Mouse (Mus musculus): ENCODE data around the gene Uba52. TPM values are rescaled to one million over a fixed set of nuclear protein-coding genes. Genes with fewer than 3 reads are reported as not detected.

The Uba52 gene
- polyA plus RNA-seq, 1 experiment from 2014 or later = 691 TPM

GRCm38 (mm10) chr8:70549412-70550184 lies 39.0 kb upstream of the Uba52 start:
- no peak for ATAC-seq (replicated peaks; ENCODE audit: extremely low read depth, insufficient read depth, low FRiP score)
- no peak overlapping the region for H3K9ac ChIP-seq (ENCODE audit: low read length)
- no peaks in the 10 kb centered on the region for H3K36me3 ChIP-seq (ENCODE audit: control insufficient read depth, insufficient read depth)
- peaks cover 46% of the 10 kb centered on the region for H3K4me1 ChIP-seq (ENCODE audit: control insufficient read depth, insufficient read depth, low read length)
- no peaks in the 10 kb centered on the region for H3K27me3 ChIP-seq (ENCODE audit: control insufficient read depth, insufficient read depth, low read length)
- no peaks in the 10 kb centered on the region for H3K9me3 ChIP-seq (replicated peaks; ENCODE audit: control insufficient read depth, low read length)
- H3K4me2 ChIP-seq (ENCODE audit: low read depth, low read length) = no peak overlapping the region
- no peak overlapping the region for H3K27ac ChIP-seq (ENCODE audit: low read length)
- WGBS = 88% methylated on average over 10 of the region's 10 CpGs
- no peak overlapping the region for H3K4me3 ChIP-seq (ENCODE audit: low read length)

GRCm38 (mm10) chr8:70547762-70548161 lies 37.2 kb upstream of the Uba52 start:
- Histone ChIP-seq H3K27me3 (ENCODE audit: control insufficient read depth, insufficient read depth, low read length) (no peaks in the 10 kb centered on the region), H3K27ac (ENCODE audit: low read length) (no peak overlapping the region), H3K9ac (ENCODE audit: low read length) (no peak overlapping the region), H3K9me3 (replicated peaks; ENCODE audit: control insufficient read depth, low read length) (no peaks in the 10 kb centered on the region), H3K4me2 (ENCODE audit: low read depth, low read length) (no peak overlapping the region), H3K36me3 (ENCODE audit: control insufficient read depth, insufficient read depth) (no peaks in the 10 kb centered on the region), H3K4me1 (ENCODE audit: control insufficient read depth, insufficient read depth, low read length) (peaks cover 34% of the 10 kb centered on the region), H3K4me3 (ENCODE audit: low read length) (no peak overlapping the region)
- 87% methylated on average over 6 of the region's 6 CpGs for WGBS
- no peak for ATAC-seq (replicated peaks; ENCODE audit: extremely low read depth, insufficient read depth, low FRiP score)

- 84% methylated on average over 4 of the region's 4 CpGs for WGBS
- Histone ChIP-seq H3K4me1 (ENCODE audit: control insufficient read depth, insufficient read depth, low read length) (peaks cover 25% of the 10 kb centered on the region), H3K36me3 (ENCODE audit: control insufficient read depth, insufficient read depth) (no peaks in the 10 kb centered on the region), H3K4me2 (ENCODE audit: low read depth, low read length) (no peak overlapping the region), H3K9ac (ENCODE audit: low read length) (no peak overlapping the region), H3K4me3 (ENCODE audit: low read length) (no peak overlapping the region), H3K27me3 (ENCODE audit: control insufficient read depth, insufficient read depth, low read length) (no peaks in the 10 kb centered on the region), H3K27ac (ENCODE audit: low read length) (no peak overlapping the region), H3K9me3 (replicated peaks; ENCODE audit: control insufficient read depth, low read length) (no peaks in the 10 kb centered on the region)
- no peak for ATAC-seq (replicated peaks; ENCODE audit: extremely low read depth, insufficient read depth, low FRiP score)
Measured at GRCm38 (mm10) chr8:70546412-70546811, 35.8 kb upstream of the Uba52 start.

GRCm38 (mm10) chr8:70544200-70544687 lies 33.6 kb upstream of the Uba52 start:
- no peak for ATAC-seq (replicated peaks; ENCODE audit: extremely low read depth, insufficient read depth, low FRiP score)
- Histone ChIP-seq H3K9me3 (replicated peaks; ENCODE audit: control insufficient read depth, low read length) (no peaks in the 10 kb centered on the region), H3K4me2 (ENCODE audit: low read depth, low read length) (no peak overlapping the region), H3K9ac (ENCODE audit: low read length) (no peak overlapping the region), H3K36me3 (ENCODE audit: control insufficient read depth, insufficient read depth) (no peaks in the 10 kb centered on the region), H3K27ac (ENCODE audit: low read length) (peak overlapping the region; percentile 38; the same call in 1 of the 2 replicates), H3K27me3 (ENCODE audit: control insufficient read depth, insufficient read depth, low read length) (no peaks in the 10 kb centered on the region), H3K4me1 (ENCODE audit: control insufficient read depth, insufficient read depth, low read length) (peaks cover 32% of the 10 kb centered on the region), H3K4me3 (ENCODE audit: low read length) (no peak overlapping the region)
- 56% methylated on average over 6 of the region's 6 CpGs for WGBS

DNA sequence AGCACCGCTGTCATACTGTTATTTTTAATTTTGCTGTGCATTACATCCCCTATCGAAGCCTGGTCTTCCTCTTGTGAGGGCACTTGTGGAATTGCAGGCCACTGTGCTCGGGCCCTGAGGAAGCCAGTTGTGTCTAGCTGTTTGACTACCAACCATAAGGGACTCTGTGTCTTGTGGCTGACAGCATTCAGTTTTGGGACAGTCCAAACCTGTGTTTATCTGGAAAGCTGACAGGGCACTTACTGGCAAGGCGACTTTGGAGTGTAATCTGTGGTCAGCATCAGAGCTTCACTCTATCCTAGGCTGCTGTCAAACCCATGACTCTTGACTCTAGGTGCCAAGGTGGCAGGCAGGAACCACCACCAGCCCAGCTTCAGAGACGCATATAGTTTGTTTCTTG lies 30.5 kb upstream of the Uba52 start:
- no peak overlapping the region; the same call in 1 of the 2 replicates for H3K9ac ChIP-seq (ENCODE audit: low read length)
- no peaks in the 10 kb centered on the region for H3K27me3 ChIP-seq (ENCODE audit: control insufficient read depth, insufficient read depth, low read length)
- H3K27ac ChIP-seq (ENCODE audit: low read length) = no peak overlapping the region; the same call in 1 of the 2 replicates
- WGBS = 59% methylated on average over 5 of the region's 5 CpGs
- ATAC-seq (replicated peaks; ENCODE audit: extremely low read depth, insufficient read depth, low FRiP score) = no peak
- H3K36me3 ChIP-seq (ENCODE audit: control insufficient read depth, insufficient read depth) = peaks cover 7% of the 10 kb centered on the region
- peak overlapping the region; percentile 94; the same call in 1 of the 2 replicates for H3K4me3 ChIP-seq (ENCODE audit: low read length)
- H3K4me2 ChIP-seq (ENCODE audit: low read depth, low read length) = peak overlapping the region; percentile 91
- H3K9me3 ChIP-seq (replicated peaks; ENCODE audit: control insufficient read depth, low read length) = no peaks in the 10 kb centered on the region
- peaks cover 28% of the 10 kb centered on the region for H3K4me1 ChIP-seq (ENCODE audit: control insufficient read depth, insufficient read depth, low read length)

DNA sequence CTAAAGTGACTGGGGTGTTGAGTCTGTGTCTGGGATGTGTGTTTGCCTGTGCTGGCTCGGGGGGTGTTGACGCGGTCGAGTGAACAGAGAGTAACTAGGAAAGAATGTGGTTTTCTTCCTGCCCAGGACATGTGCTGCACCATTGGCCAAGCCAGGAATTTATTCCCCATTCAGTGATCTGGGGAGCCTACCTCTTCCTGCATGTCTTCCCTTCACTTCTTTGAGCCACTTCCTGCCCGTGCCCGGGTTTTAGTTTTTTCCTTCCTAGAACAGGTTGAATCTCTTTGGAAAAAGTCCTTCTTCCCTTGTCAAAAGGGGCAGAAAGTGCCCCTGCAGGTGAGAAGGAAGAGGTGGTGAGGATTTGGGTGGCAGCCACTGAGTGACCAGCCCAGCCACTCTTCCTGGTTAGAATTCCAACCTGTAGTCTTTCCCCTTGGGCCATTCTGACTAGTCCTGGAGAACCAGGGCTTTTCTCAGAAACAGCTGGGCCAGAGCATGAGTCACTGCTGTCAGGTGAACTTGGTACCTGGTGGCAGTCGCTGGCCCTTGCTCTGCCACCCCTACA lies 30.0 kb upstream of the Uba52 start:
- Histone ChIP-seq H3K36me3 (ENCODE audit: control insufficient read depth, insufficient read depth) (peaks cover 10% of the 10 kb centered on the region), H3K27me3 (ENCODE audit: control insufficient read depth, insufficient read depth, low read length) (no peaks in the 10 kb centered on the region), H3K4me1 (ENCODE audit: control insufficient read depth, insufficient read depth, low read length) (peaks cover 28% of the 10 kb centered on the region), H3K9me3 (replicated peaks; ENCODE audit: control insufficient read depth, low read length) (no peaks in the 10 kb centered on the region), H3K27ac (ENCODE audit: low read length) (peak overlapping the region; percentile 92), H3K4me2 (ENCODE audit: low read depth, low read length) (peak overlapping the region; percentile 91), H3K4me3 (ENCODE audit: low read length) (peak overlapping the region; percentile 94), H3K9ac (ENCODE audit: low read length) (peak overlapping the region; percentile 95)
- ATAC-seq (replicated peaks; ENCODE audit: extremely low read depth, insufficient read depth, low FRiP score) = no peak
- 24% methylated on average over 7 of the region's 7 CpGs for WGBS

- no peaks in the 10 kb centered on the region for H3K27me3 ChIP-seq (ENCODE audit: control insufficient read depth, insufficient read depth, low read length)
- H3K4me2 ChIP-seq (ENCODE audit: low read depth, low read length) = peak overlapping the region; percentile 91
- 6% methylated on average over 4 of the region's 4 CpGs for WGBS
- ATAC-seq (replicated peaks; ENCODE audit: extremely low read depth, insufficient read depth, low FRiP score) = no peak
- peak overlapping the region; percentile 94 for H3K4me3 ChIP-seq (ENCODE audit: low read length)
- peak overlapping the region; percentile 92 for H3K27ac ChIP-seq (ENCODE audit: low read length)
- H3K4me1 ChIP-seq (ENCODE audit: control insufficient read depth, insufficient read depth, low read length) = peaks cover 28% of the 10 kb centered on the region
- H3K36me3 ChIP-seq (ENCODE audit: control insufficient read depth, insufficient read depth) = peaks cover 14% of the 10 kb centered on the region
- H3K9me3 ChIP-seq (replicated peaks; ENCODE audit: control insufficient read depth, low read length) = no peaks in the 10 kb centered on the region
- peak overlapping the region; percentile 95 for H3K9ac ChIP-seq (ENCODE audit: low read length)
Measured at GRCm38 (mm10) chr8:70540013-70540506, 29.5 kb upstream of the Uba52 start.

GRCm38 (mm10) chr8:70539077-70539813 lies 28.6 kb upstream of the Uba52 start, which contains the start of gene Ell:
Ell (plus strand) TSS chr8:70539457.
- peak within 1 kb of the TSS; percentile 94 for H3K4me3 ChIP-seq (ENCODE audit: low read length)
- ATAC-seq (replicated peaks; ENCODE audit: extremely low read depth, insufficient read depth, low FRiP score) = peak; percentile 89
- H3K4me1 ChIP-seq (ENCODE audit: control insufficient read depth, insufficient read depth, low read length) = peaks cover 26% of the 10 kb centered on the region
- WGBS = under 1% methylated on average over 57 of the region's 58 CpGs
- peaks cover 21% of the 10 kb centered on the region for H3K36me3 ChIP-seq (ENCODE audit: control insufficient read depth, insufficient read depth)
- H3K27ac ChIP-seq (ENCODE audit: low read length) = peak within 1 kb of the TSS; percentile 99
- H3K4me2 ChIP-seq (ENCODE audit: low read depth, low read length) = peak within 1 kb of the TSS; percentile 98
- no peaks in the 10 kb centered on the region for H3K9me3 ChIP-seq (replicated peaks; ENCODE audit: control insufficient read depth, low read length)
- H3K9ac ChIP-seq (ENCODE audit: low read length) = peak within 1 kb of the TSS; percentile 95
- H3K27me3 ChIP-seq (ENCODE audit: control insufficient read depth, insufficient read depth, low read length) = no peaks in the 10 kb centered on the region
